Mouse (Mus musculus): ENCODE measurements around the gene Snd1.

The Snd1 gene

DNA sequence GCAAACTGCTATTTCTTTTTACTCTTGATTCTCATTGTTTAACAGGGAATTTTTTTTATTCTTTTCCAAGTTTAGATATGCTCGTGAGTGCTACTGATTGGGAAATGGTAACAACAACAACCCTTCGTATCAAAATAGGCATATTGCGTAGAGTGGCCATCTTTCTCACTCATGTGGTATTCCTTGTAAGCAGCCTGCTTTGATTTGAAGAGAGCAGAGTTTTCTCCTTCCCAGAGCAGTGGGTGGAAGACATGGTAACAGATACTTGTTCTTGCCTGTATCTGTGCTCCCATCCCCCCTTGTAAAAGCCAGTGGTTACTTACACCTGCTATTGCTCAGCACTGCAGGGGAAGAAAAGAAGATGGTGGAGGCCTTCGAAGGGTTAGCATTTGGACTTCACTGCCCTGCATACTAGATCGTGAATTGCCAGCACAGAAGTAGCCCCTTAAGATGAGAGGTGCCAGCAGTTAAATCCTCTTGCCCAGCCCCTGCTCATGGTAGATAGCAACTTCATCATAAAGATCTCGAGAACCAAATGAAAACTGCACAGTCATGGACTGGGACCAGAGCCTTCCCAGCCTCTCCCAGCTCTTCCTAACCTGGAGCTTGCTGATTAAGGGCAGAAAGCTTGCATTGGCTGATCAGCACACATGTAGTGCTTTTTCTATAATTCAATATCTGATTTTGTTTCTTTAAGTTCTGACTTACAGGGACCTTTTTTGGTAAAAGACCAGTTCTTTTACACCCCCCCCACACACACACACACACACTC is 279.4 kb downstream of the Snd1 start:
- DNase-seq (ENCODE audit: low spot score) = no peak

DNA sequence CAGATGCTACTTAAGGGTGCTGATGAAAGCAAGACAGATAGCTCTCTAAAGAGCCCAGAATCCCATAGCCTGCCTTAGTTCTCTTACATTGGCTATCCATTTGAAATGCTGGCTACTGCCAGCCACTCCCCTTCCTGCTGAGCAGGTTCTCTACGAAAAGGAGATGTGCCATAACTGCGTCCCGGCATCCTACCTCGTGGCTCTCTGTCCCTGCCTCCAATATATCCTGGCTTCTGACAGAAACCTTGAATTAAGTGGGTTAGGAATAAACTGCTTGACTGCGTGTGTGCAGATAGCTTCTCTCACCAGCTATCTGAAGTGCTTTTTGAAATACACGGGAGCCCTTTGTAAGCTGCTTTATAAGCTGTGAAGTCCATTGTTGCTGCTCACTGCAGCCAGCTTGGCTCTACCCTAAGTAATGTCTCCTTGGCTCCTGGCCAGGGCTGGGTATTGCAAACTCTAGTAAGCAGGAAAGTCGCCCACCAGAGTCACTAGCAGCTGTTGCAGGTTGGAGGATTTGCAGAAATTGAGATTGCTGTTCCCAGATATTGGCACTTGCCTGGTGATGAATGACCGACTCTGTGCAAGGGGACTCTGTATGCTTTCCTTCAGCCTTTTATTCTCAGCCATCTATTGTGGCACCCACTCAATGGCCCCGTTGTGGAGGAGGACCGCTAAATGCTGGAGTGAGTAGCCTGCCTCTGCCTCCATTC is 281.5 kb downstream of the Snd1 start:
- peak; percentile 46 for DNase-seq (ENCODE audit: low spot score)

- DNase-seq (ENCODE audit: low spot score) = no peak
Observed at GRCm38 (mm10) chr6:28758293-28758692, 283.4 kb downstream of the Snd1 start.

GRCm38 (mm10) chr6:28761728-28762127 is 286.8 kb downstream of the Snd1 start:
- DNase-seq (ENCODE audit: low spot score) = no peak

- DNase-seq (ENCODE audit: low spot score) = no peak
Observed at GRCm38 (mm10) chr6:28762132-28762775, 287.3 kb downstream of the Snd1 start.

GRCm38 (mm10) chr6:28766622-28767021 is 291.7 kb downstream of the Snd1 start:
- DNase-seq (ENCODE audit: low spot score) = no peak

- DNase-seq (ENCODE audit: low spot score) = no peak
Observed at GRCm38 (mm10) chr6:28767891-28768481, 293.0 kb downstream of the Snd1 start.

DNA sequence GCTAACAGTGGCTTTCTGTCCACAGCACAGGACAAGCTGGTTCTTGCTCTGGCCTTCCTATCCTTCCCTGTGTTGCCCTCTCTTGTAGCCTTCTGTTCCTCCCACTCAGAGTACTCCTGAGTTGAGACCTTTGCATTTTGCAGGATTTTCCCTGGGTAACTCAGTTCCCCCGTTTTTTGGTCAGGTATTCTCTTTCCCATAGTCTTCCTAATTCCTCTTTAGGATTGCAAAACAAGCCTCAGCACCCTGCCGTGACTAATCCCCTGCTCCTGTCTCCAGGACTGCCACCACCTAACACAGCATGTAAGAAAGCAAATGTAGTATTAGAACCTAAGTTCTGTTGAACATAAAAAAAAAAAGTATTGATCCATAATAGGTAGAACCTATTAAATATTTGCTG is 296.4 kb downstream of the Snd1 start:
- no peak for DNase-seq (ENCODE audit: low spot score)

- DNase-seq (ENCODE audit: low spot score) = no peak
Observed at GRCm38 (mm10) chr6:28781696-28782095, 306.8 kb downstream of the Snd1 start.

GRCm38 (mm10) chr6:28783082-28783647 is 308.2 kb downstream of the Snd1 start:
- no peak for DNase-seq (ENCODE audit: low spot score)

- no peak for DNase-seq (ENCODE audit: low spot score)
Observed at GRCm38 (mm10) chr6:28783953-28784352, 309.0 kb downstream of the Snd1 start.

DNA sequence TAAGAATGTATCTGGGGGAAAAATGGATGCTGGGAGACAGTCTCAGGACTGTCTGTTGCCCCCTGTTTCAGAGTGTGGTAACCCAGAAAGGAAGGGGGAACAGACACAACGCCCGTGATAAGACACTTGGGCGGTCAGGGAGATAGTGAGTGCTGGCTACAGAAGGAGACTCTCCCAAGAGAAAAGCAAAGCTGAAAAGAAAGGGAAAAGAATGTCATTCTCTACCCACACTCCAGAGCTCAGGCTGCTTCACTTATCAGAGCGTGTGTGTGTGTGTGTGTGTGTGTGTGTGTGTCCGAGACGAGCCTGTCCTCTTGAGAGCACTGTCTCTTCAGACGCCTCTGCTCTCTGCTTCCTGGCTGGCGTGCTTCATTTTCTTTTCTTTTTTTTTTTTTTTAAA is 310.8 kb downstream of the Snd1 start:
- DNase-seq (ENCODE audit: low spot score) = no peak

GRCm38 (mm10) chr6:28787133-28787532 is 312.2 kb downstream of the Snd1 start:
- no peak for DNase-seq (ENCODE audit: low spot score)

DNA sequence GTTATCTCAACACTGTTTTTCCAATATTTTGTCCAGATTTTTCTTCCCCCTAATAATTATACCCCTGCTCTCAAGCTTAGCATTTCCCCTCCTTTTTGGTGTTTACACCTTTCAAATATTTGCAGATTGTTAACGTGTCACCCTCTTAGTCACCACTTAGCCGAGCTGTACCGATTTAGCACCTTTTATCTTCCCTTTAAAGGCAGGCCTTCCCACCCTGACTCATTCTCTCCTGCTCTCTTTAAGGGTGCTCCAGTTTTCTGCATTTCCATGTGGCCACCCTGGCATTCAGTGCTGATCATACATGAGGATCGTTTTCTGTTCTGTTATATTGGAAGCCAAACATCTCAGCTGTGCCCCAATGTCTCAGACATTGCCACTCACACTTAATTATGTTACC is 314.7 kb downstream of the Snd1 start:
- DNase-seq (ENCODE audit: low spot score) = no peak

DNA sequence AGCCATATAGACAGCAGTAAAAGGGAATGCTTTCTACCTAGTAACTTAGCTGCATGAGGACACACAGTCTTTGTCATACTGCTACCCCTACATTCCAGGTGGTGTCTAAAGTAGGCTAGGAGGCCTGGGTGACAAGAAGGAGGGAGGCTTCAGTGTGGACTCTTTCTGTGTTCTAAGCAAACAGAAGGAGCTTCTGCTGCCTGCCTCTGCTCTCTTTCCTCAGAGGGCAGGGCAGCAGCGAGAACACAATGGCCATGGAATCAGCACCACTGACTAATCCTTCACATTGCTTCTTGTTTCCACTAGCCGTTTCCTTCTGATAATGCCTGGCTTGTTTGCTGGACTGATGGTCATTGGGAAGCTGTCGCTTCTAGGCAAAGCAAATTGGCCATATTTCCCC is 316.2 kb downstream of the Snd1 start:
- DNase-seq (ENCODE audit: low spot score) = no peak

GRCm38 (mm10) chr6:28791809-28792208 is 316.9 kb downstream of the Snd1 start:
- no peak for DNase-seq (ENCODE audit: low spot score)

DNA sequence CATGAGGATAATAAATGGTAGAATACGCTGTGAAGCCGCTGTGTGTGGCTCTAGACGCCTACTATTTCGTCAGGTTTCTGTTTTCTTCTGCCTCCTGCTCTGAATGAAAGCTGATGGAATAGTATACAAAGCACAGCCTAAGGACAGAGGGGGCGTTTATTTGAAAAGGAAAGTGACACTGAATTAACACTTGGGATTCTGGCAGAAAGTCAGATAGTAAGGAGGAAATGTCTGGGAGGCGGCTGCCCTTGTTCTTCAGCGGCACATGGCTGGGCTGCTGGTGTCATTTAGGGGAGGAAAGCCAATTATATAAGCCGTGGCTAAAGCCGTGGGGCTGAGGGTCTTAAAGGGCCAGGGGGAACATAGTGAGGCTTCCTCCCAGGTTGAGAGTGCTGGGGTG is 320.4 kb downstream of the Snd1 start:
- DNase-seq (ENCODE audit: low spot score) = peak; percentile 60

- DNase-seq (ENCODE audit: low spot score) = peak; percentile 81
Observed at GRCm38 (mm10) chr6:28795792-28796515, 321.0 kb downstream of the Snd1 start.

- DNase-seq (ENCODE audit: low spot score) = no peak
Observed at GRCm38 (mm10) chr6:28799818-28800217, 324.9 kb downstream of the Snd1 start.

DNA sequence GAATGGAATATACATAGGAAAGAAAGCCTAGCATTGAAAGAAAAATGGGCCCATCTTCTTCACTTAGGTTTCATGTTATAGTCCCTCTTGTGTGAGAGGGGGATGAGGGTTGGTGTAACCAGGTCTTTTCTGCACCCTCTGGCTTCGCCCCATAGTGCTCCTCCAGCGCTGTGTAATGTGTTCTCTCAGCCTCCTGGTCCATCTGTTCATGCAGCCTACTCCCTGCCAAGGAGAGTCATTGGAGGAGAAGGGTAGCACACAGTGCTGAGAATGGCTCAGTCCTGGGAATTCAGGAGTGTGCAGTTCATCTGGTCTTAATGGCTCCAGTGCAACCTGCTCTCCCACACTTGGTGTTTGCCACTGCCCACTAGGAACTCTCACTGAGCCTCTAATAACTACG is 326.0 kb downstream of the Snd1 start:
- no peak for DNase-seq (ENCODE audit: low spot score)

DNA sequence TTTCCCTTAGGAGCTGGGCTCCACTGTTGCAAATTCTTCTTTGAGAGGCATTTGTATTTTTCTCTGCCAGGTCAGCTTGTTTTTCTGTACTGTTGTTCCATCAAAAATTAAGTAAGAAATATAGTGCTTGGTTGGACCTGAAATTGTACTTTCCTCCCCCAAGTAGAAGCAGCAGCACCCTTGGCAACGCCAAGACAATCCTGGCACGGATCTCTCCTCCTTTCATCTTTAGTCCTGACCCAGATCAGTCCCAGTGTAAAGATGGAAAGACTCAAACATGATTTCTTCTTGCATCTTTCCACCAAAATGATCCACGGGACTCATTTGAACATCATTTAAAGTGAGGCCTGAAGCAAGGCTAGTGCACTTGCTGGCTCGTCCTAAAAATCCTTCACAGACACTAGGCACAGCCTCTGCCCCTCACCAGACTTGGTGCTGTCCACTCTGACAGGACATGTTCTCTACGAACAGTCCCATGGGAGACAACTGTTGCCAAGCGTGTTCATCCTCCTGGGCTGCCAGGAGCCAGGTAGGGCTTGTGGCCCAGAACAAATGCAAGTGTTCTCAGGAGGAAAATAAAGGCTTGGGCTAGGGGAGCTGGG is 328.8 kb downstream of the Snd1 start:
- no peak for DNase-seq (ENCODE audit: low spot score)

Measured in MN1 (cell line).